Mouse (Mus musculus) kidney, embryonic 14.5 days (tissue): ENCODE results near the gene Msh3. TPM values are rescaled to one million over a fixed set of nuclear protein-coding genes. Genes with fewer than 3 reads are reported as not detected.

Source experiments
- ATAC-seq: fragments of 200-750 bp; cut with Nextera tagmentation; 2 replicates; pipeline ENCODE4 v1.8.0; 2017; ENCODE audit warnings: moderate number of reproducible peaks, mild to moderate bottlenecking, moderate TSS enrichment, moderate library complexity; ENCODE audit not compliant: low FRiP score, low TSS enrichment
- H3K27ac ChIP-seq: fragments of 300-500 bp; sonication (generic); 2 replicates; pipeline ENCODE4 v1.5.1; 2014; ENCODE audit warnings: low read depth, mild to moderate bottlenecking, low read length, moderate library complexity, mixed read lengths
- H3K27me3 ChIP-seq: fragments of 300-500 bp; sonication (generic); 2 replicates; pipeline ENCODE4 v1.6.1; 2014; ENCODE audit warnings: mild to moderate bottlenecking, low read length; ENCODE audit not compliant: control insufficient read depth, insufficient read depth
- H3K36me3 ChIP-seq: fragments of 300-500 bp; sonication (generic); 2 replicates; pipeline ENCODE4 v1.6.1; 2014; ENCODE audit warnings: low read length, mixed read lengths; ENCODE audit not compliant: control insufficient read depth, insufficient read depth
- H3K4me1 ChIP-seq: fragments of 300-500 bp; sonication (generic); 2 replicates; pipeline ENCODE4 v1.6.1; 2014; ENCODE audit warnings: low read length, mixed read lengths; ENCODE audit not compliant: control insufficient read depth, insufficient read depth
- H3K4me2 ChIP-seq: fragments of 300-500 bp; sonication (generic); replicated peaks from 2 replicates; pipeline ENCODE4 v1.6.1; 2014; ENCODE audit warnings: low read depth, mild to moderate bottlenecking, low read length
- H3K4me3 ChIP-seq: fragments of 300-500 bp; sonication (generic); 2 replicates; pipeline ENCODE4 v1.5.1; 2014; ENCODE audit warnings: mild to moderate bottlenecking, low read length
- H3K9ac ChIP-seq: fragments of 300-500 bp; sonication (generic); 2 replicates; pipeline ENCODE4 v1.6.1; 2014; ENCODE audit warnings: low read depth, mild to moderate bottlenecking, low read length, moderate library complexity
- H3K9me3 ChIP-seq: fragments of 300-500 bp; sonication (generic); 2 replicates; pipeline ENCODE4 v1.6.1; 2016; ENCODE audit warnings: low read length; ENCODE audit not compliant: control insufficient read depth
- WGBS: fragments of 180-500 bp; shearing (Covaris S2); extraction: QIAGEN DNeasy Blood & Tissue Kit; methylation state at CpG from one replicate; pipeline ENCODE4 v1.1.7; 2014; 5-methylcytosine and 5-hydroxymethylcytosine counted together
- polyA plus RNA-seq: library from polyadenylated mRNA; unstranded; fragments of >200 nt; fragmentation: Nextera tagmentation; extraction: Ambion mirVana; gene quantifications from 2 replicates; pipeline ENCODE4 v1.2.1, GENCODE M21; 2014

Gene Msh3
- polyA plus RNA-seq, 1 experiment from 2014 or later, result 42.3 TPM

GRCm38 (mm10) chr13:92291605-92292004 lies 63.2 kb downstream of the Msh3 start:
- no peak for ATAC-seq
- Histone ChIP-seq H3K9ac (no peak overlapping the region), H3K27ac (no peak overlapping the region), H3K4me2 (no peak overlapping the region), H3K9me3 (no peaks in the 10 kb centered on the region), H3K27me3 (no peaks in the 10 kb centered on the region), H3K36me3 (0 out of 2 replicates have a peak, but pooled peaks cover 2% of the 10 kb centered on the region), H3K4me3 (no peak overlapping the region), H3K4me1 (no peaks in the 10 kb centered on the region)
- WGBS, result 64% methylated on average over 4 of the region's 4 CpGs

- no peak overlapping the region for H3K4me3 ChIP-seq
- 92% methylated on average over 2 of the region's 2 CpGs for WGBS
- no peak overlapping the region for H3K9ac ChIP-seq
- H3K4me2 ChIP-seq, result no peak overlapping the region
- ATAC-seq, result no peak
- no peaks in the 10 kb centered on the region for H3K9me3 ChIP-seq
- no peak overlapping the region for H3K27ac ChIP-seq
- H3K4me1 ChIP-seq, result no peaks in the 10 kb centered on the region
- H3K27me3 ChIP-seq, result no peaks in the 10 kb centered on the region
- peaks cover 5% of the 10 kb centered on the region; the same call in 1 of the 2 replicates for H3K36me3 ChIP-seq
These were observed 77.8 kb downstream of the Msh3 start for GRCm38 (mm10) chr13:92277027-92277426.

GRCm38 (mm10) chr13:92275292-92275691 lies 79.5 kb downstream of the Msh3 start:
- Histone ChIP-seq H3K4me3 (no peak overlapping the region), H3K4me2 (no peak overlapping the region), H3K9me3 (no peaks in the 10 kb centered on the region), H3K9ac (no peak overlapping the region), H3K27ac (no peak overlapping the region), H3K36me3 (peaks cover 5% of the 10 kb centered on the region; the same call in 1 of the 2 replicates), H3K27me3 (no peaks in the 10 kb centered on the region), H3K4me1 (no peaks in the 10 kb centered on the region)
- ATAC-seq, result no peak
- WGBS, result 88% methylated on average over 9 of the region's 9 CpGs

GRCm38 (mm10) chr13:92274274-92275198 lies 80.3 kb downstream of the Msh3 start:
- Histone ChIP-seq H3K9me3 (no peaks in the 10 kb centered on the region), H3K4me2 (no peak overlapping the region), H3K27ac (no peak overlapping the region; the same call in 1 of the 2 replicates), H3K36me3 (peaks cover 5% of the 10 kb centered on the region; the same call in 1 of the 2 replicates), H3K4me3 (no peak overlapping the region), H3K27me3 (no peaks in the 10 kb centered on the region), H3K9ac (no peak overlapping the region), H3K4me1 (no peaks in the 10 kb centered on the region)
- peak; percentile 46; the same call in 1 of the 2 replicates for ATAC-seq
- 54% methylated on average over 14 of the region's 14 CpGs for WGBS

GRCm38 (mm10) chr13:92267076-92267475 lies 87.7 kb downstream of the Msh3 start:
- Histone ChIP-seq H3K27ac (no peak overlapping the region), H3K9me3 (no peaks in the 10 kb centered on the region), H3K27me3 (no peaks in the 10 kb centered on the region), H3K4me1 (no peaks in the 10 kb centered on the region), H3K4me2 (no peak overlapping the region), H3K36me3 (no peaks in the 10 kb centered on the region; the same call in 1 of the 2 replicates), H3K4me3 (no peak overlapping the region), H3K9ac (no peak overlapping the region)
- ATAC-seq, result no peak
- 87% methylated on average over 3 of the region's 3 CpGs for WGBS

- Histone ChIP-seq H3K4me1 (no peaks in the 10 kb centered on the region), H3K36me3 (peaks cover 6% of the 10 kb centered on the region; the same call in 1 of the 2 replicates), H3K27ac (no peak overlapping the region), H3K4me3 (no peak overlapping the region), H3K27me3 (no peaks in the 10 kb centered on the region), H3K9ac (no peak overlapping the region), H3K4me2 (no peak overlapping the region), H3K9me3 (no peaks in the 10 kb centered on the region)
- WGBS, result 91% methylated on average over 6 of the region's 6 CpGs
- no peak for ATAC-seq
These were observed 91.2 kb downstream of the Msh3 start for GRCm38 (mm10) chr13:92263566-92263965.

- no peak overlapping the region for H3K27ac ChIP-seq
- H3K36me3 ChIP-seq, result peaks cover 6% of the 10 kb centered on the region; the same call in 1 of the 2 replicates
- no peak overlapping the region for H3K4me3 ChIP-seq
- no peaks in the 10 kb centered on the region for H3K9me3 ChIP-seq
- no peak overlapping the region for H3K9ac ChIP-seq
- no peaks in the 10 kb centered on the region for H3K4me1 ChIP-seq
- H3K4me2 ChIP-seq, result no peak overlapping the region
- WGBS, result 84% methylated on average over 5 of the region's 5 CpGs
- ATAC-seq, result no peak
- no peaks in the 10 kb centered on the region for H3K27me3 ChIP-seq
These were observed 93.5 kb downstream of the Msh3 start for GRCm38 (mm10) chr13:92261329-92261728.

GRCm38 (mm10) chr13:92255480-92255879 lies 99.3 kb downstream of the Msh3 start:
- no peaks in the 10 kb centered on the region for H3K9me3 ChIP-seq
- H3K36me3 ChIP-seq, result 0 out of 2 replicates have a peak, but pooled peaks cover 5% of the 10 kb centered on the region
- H3K27me3 ChIP-seq, result no peaks in the 10 kb centered on the region
- no peak overlapping the region for H3K9ac ChIP-seq
- 91% methylated on average over 3 of the region's 3 CpGs for WGBS
- ATAC-seq, result no peak
- H3K4me3 ChIP-seq, result no peak overlapping the region
- H3K4me1 ChIP-seq, result no peaks in the 10 kb centered on the region
- H3K4me2 ChIP-seq, result no peak overlapping the region
- no peak overlapping the region for H3K27ac ChIP-seq

- Histone ChIP-seq H3K27me3 (no peaks in the 10 kb centered on the region), H3K27ac (no peak overlapping the region), H3K4me3 (no peak overlapping the region), H3K9ac (no peak overlapping the region), H3K4me1 (no peaks in the 10 kb centered on the region), H3K9me3 (no peaks in the 10 kb centered on the region), H3K4me2 (no peak overlapping the region), H3K36me3 (peaks cover 3% of the 10 kb centered on the region; the same call in 1 of the 2 replicates)
- WGBS, result 91% methylated on average over 5 of the region's 5 CpGs
- ATAC-seq, result no peak
These were observed 101.0 kb downstream of the Msh3 start for GRCm38 (mm10) chr13:92253850-92254249.
